Mouse (Mus musculus): ENCODE measurements around the gene Sectm1a. TPM values are rescaled to one million over a fixed set of nuclear protein-coding genes. Genes with fewer than 3 reads are reported as not detected.

The Sectm1a gene
- polyA plus RNA-seq, 1 experiment = not detected

GRCm38 (mm10) chr11:121101124-121101805 lies 20.2 kb upstream of the Sectm1a start:
- Histone ChIP-seq H3ac (ENCODE audit: control insufficient read depth, insufficient read length, low read depth) (no peak overlapping the region), H3K4me3 (ENCODE audit: insufficient read depth, poor library complexity, severe bottlenecking) (no peak overlapping the region), H3K36me3 (ENCODE audit: control insufficient read depth, insufficient read depth) (no peaks in the 10 kb centered on the region), H3K79me3 (ENCODE audit: low read depth) (no peaks in the 10 kb centered on the region), H3K27me3 (ENCODE audit: control insufficient read depth, insufficient read depth, insufficient read length) (peaks cover 3% of the 10 kb centered on the region), H3K79me2 (ENCODE audit: control insufficient read depth, insufficient read depth) (no peaks in the 10 kb centered on the region)
- TF ChIP-seq MAX (IDR thresholded peaks at IDR 0.05) (no peak), MYOD1 (IDR thresholded peaks at IDR 0.05; ENCODE audit: control insufficient read depth, insufficient read length, low read depth) (no peak), CEBPB (IDR thresholded peaks at IDR 0.05; ENCODE audit: low read depth) (no peak), FOSL1 (IDR thresholded peaks at IDR 0.05; ENCODE audit: insufficient read depth, low read length, poor library complexity, severe bottlenecking) (no peak), USF1 (IDR thresholded peaks at IDR 0.05; ENCODE audit: low read depth) (no peak), CTCF (IDR thresholded peaks at IDR 0.05; ENCODE audit: control insufficient read depth, insufficient read depth, insufficient read length) (no peak), MYOG (IDR thresholded peaks at IDR 0.05; ENCODE audit: control insufficient read depth, extremely low read depth, insufficient read length) (no peak)

GRCm38 (mm10) chr11:121100692-121101091 lies 19.7 kb upstream of the Sectm1a start:
- Histone ChIP-seq H3ac (ENCODE audit: control insufficient read depth, insufficient read length, low read depth) (no peak overlapping the region), H3K4me3 (ENCODE audit: insufficient read depth, poor library complexity, severe bottlenecking) (no peak overlapping the region), H3K27me3 (ENCODE audit: control insufficient read depth, insufficient read depth, insufficient read length) (peaks cover 3% of the 10 kb centered on the region), H3K79me3 (ENCODE audit: low read depth) (no peaks in the 10 kb centered on the region), H3K36me3 (ENCODE audit: control insufficient read depth, insufficient read depth) (no peaks in the 10 kb centered on the region), H3K79me2 (ENCODE audit: control insufficient read depth, insufficient read depth) (no peaks in the 10 kb centered on the region)
- no peak for TF ChIP-seq USF1 (IDR thresholded peaks at IDR 0.05; ENCODE audit: low read depth)
- no peak for TF ChIP-seq CEBPB (IDR thresholded peaks at IDR 0.05; ENCODE audit: low read depth)
- no peak for TF ChIP-seq MYOG (IDR thresholded peaks at IDR 0.05; ENCODE audit: control insufficient read depth, extremely low read depth, insufficient read length)
- TF ChIP-seq FOSL1 (IDR thresholded peaks at IDR 0.05; ENCODE audit: insufficient read depth, low read length, poor library complexity, severe bottlenecking) = no peak
- TF ChIP-seq CTCF (IDR thresholded peaks at IDR 0.05; ENCODE audit: control insufficient read depth, insufficient read depth, insufficient read length) = no peak
- TF ChIP-seq MAX (IDR thresholded peaks at IDR 0.05) = no peak
- no peak for TF ChIP-seq MYOD1 (IDR thresholded peaks at IDR 0.05; ENCODE audit: control insufficient read depth, insufficient read length, low read depth)

GRCm38 (mm10) chr11:121099762-121100161 lies 18.7 kb upstream of the Sectm1a start:
- TF ChIP-seq MYOG (IDR thresholded peaks at IDR 0.05; ENCODE audit: control insufficient read depth, extremely low read depth, insufficient read length) (no peak), CTCF (IDR thresholded peaks at IDR 0.05; ENCODE audit: control insufficient read depth, insufficient read depth, insufficient read length) (no peak)
- no peak overlapping the region for H3ac ChIP-seq (ENCODE audit: control insufficient read depth, insufficient read length, low read depth)
- peaks cover 3% of the 10 kb centered on the region for H3K27me3 ChIP-seq (ENCODE audit: control insufficient read depth, insufficient read depth, insufficient read length)
- no peaks in the 10 kb centered on the region for H3K79me3 ChIP-seq (ENCODE audit: low read depth)
- no peaks in the 10 kb centered on the region for H3K36me3 ChIP-seq (ENCODE audit: control insufficient read depth, insufficient read depth)
- H3K4me3 ChIP-seq (ENCODE audit: insufficient read depth, poor library complexity, severe bottlenecking) = no peak overlapping the region
- H3K79me2 ChIP-seq (ENCODE audit: control insufficient read depth, insufficient read depth) = no peaks in the 10 kb centered on the region

GRCm38 (mm10) chr11:121092606-121093585 lies 11.9 kb upstream of the Sectm1a start:
- Histone ChIP-seq H3K79me2 (ENCODE audit: control insufficient read depth, insufficient read depth) (no peaks in the 10 kb centered on the region), H3K27me3 (ENCODE audit: control insufficient read depth, insufficient read depth, insufficient read length) (no peaks in the 10 kb centered on the region), H3K36me3 (ENCODE audit: control insufficient read depth, insufficient read depth) (no peaks in the 10 kb centered on the region), H3K79me3 (ENCODE audit: low read depth) (no peaks in the 10 kb centered on the region), H3ac (ENCODE audit: control insufficient read depth, insufficient read length, low read depth) (no peak overlapping the region), H3K4me3 (ENCODE audit: insufficient read depth, poor library complexity, severe bottlenecking) (no peak overlapping the region)
- TF ChIP-seq CTCF (IDR thresholded peaks at IDR 0.05; ENCODE audit: control insufficient read depth, insufficient read depth, insufficient read length) (no peak), MYOD1 (IDR thresholded peaks at IDR 0.05; ENCODE audit: control insufficient read depth, insufficient read length, low read depth) (no peak), USF1 (IDR thresholded peaks at IDR 0.05; ENCODE audit: low read depth) (no peak), FOSL1 (IDR thresholded peaks at IDR 0.05; ENCODE audit: insufficient read depth, low read length, poor library complexity, severe bottlenecking) (no peak), MAX (IDR thresholded peaks at IDR 0.05) (no peak), MYOG (IDR thresholded peaks at IDR 0.05; ENCODE audit: control insufficient read depth, extremely low read depth, insufficient read length) (no peak), CEBPB (IDR thresholded peaks at IDR 0.05; ENCODE audit: low read depth) (no peak)

- peak; percentile 77 for TF ChIP-seq FOSL1 (IDR thresholded peaks at IDR 0.05; ENCODE audit: insufficient read depth, low read length, poor library complexity, severe bottlenecking)
- TF ChIP-seq USF1 (IDR thresholded peaks at IDR 0.05; ENCODE audit: low read depth) = peak; percentile 2
- TF ChIP-seq MYOG (IDR thresholded peaks at IDR 0.05; ENCODE audit: control insufficient read depth, extremely low read depth, insufficient read length) = no peak
- TF ChIP-seq MYOD1 (IDR thresholded peaks at IDR 0.05; ENCODE audit: control insufficient read depth, insufficient read length, low read depth) = peak; percentile 84
- TF ChIP-seq CTCF (IDR thresholded peaks at IDR 0.05; ENCODE audit: control insufficient read depth, insufficient read depth, insufficient read length) = no peak
- no peak for TF ChIP-seq CEBPB (IDR thresholded peaks at IDR 0.05; ENCODE audit: low read depth)
- TF ChIP-seq MAX (IDR thresholded peaks at IDR 0.05) = no peak
- Histone ChIP-seq H3ac (ENCODE audit: control insufficient read depth, insufficient read length, low read depth) (no peak overlapping the region), H3K79me3 (ENCODE audit: low read depth) (no peaks in the 10 kb centered on the region), H3K27me3 (ENCODE audit: control insufficient read depth, insufficient read depth, insufficient read length) (no peaks in the 10 kb centered on the region), H3K79me2 (ENCODE audit: control insufficient read depth, insufficient read depth) (no peaks in the 10 kb centered on the region), H3K36me3 (ENCODE audit: control insufficient read depth, insufficient read depth) (no peaks in the 10 kb centered on the region), H3K4me3 (ENCODE audit: insufficient read depth, poor library complexity, severe bottlenecking) (no peak overlapping the region)
Measured at GRCm38 (mm10) chr11:121090943-121091342, 9.9 kb upstream of the Sectm1a start.
